Mouse (Mus musculus) left cerebral cortex, postnatal 25 days (tissue): ENCODE measurements around the gene Dcps. TPM values are rescaled to one million over a fixed set of nuclear protein-coding genes. Genes with fewer than 3 reads are reported as not detected.
"Not testable (repeated sequence)": the region's sequence is repeated elsewhere in the genome, so short reads cannot be mapped to it uniquely, and the experiment has no call there.

Experiments
- DNase-seq, 2 experiments: peaks; one replicate each; pipeline ENCODE4 v3.0.0; 2022; ENCODE audit warnings: low spot score in 2 of 2, mixed read lengths in 1 of 2
- intact Hi-C: fragments of 180-260 bp; cut with DNase I; formaldehyde crosslinking; loops from one replicate; pipeline ENCODE4 v1.15.1; 2025
- total RNA-seq, 2 experiments: library from RNA; stranded (reverse); gene quantifications; 2 replicates each; pipeline ENCODE4 v1.2.3; 2021

Gene Dcps
- total RNA-seq, 2 experiments from 2014 or later: 17.0 to 17.9 TPM

DNA sequence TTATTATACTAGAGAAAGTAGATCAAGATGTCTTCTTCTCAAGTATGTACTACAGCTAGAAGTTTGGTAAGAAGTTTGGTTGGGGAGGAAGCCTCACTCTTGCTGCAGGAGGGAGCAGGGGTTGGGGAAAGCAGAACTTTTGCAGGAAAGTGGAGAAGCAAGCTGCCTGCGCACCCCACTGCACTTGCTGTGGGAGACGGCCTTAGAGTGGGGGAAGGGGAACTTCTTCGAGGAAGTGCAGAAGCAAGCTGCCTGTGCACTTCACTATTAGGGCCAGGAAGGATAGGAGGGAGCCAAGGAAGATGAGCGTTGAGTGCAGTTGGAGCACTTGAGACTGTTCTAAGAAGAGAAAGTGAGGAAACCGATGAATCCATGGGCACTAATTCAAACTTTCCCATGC is 7.5 kb upstream of the Dcps start:
- DNase-seq: no peak
- intact Hi-C loops: no loop called here

- intact Hi-C loops: no loop called here
- no peak for DNase-seq
Observed at GRCm38 (mm10) chr9:35182832-35183231, 7.0 kb upstream of the Dcps start.

DNA sequence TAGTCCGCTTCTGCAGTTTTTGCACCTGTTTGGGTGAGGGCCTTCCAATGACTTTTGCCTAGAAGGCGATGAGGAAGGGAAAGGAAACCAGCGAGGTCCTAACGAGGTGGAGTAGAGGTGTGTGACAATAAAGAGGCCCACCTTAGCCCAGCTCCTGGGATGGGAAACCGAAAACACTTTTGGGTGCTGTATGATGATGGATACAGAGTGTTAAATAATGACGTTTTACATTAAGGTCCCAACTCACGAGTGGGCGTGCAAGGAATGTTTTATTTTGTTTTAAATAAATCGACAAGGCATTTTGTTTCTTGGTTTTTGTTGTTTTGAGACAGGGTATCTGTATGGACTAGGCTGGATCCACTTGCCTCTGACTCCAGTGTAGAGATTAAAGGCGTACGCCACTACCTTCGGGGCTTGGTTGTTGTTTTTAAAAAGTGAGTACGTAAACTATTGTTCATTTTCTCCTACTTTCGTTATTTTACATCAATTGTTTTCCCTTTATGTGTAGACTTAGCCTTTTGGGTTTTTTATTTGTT is 331 bp upstream of the Dcps start:
- intact Hi-C loops: no loop called here

GRCm38 (mm10) chr9:35173331-35173730 is 2.5 kb downstream of the Dcps start:
- intact Hi-C loops: no loop called here
- no peak for DNase-seq

More for the DNA sequence above, 331 bp upstream of the Dcps start:
- DNase-seq: no peak

DNA sequence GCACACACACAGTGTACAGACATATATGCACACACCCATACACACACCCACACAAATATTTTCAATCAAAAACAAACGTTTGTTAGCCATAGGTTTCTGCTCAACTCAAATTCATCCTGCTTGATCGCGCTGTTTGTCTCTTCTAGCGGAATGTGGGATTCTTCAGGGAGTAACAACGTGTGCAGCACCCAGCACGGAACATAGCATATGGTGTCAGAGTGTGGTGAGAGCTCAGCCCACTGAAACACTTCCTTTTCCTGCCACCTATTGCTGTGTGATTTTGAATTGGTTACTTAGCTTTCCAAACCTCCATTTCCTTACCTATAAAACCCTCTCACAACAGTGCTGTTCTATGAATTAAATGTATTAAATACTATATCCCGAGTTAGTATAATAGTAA is 5.8 kb downstream of the Dcps start:
- intact Hi-C loops: no loop called here
- peak in 1 of 2 experiments; percentile 43 for DNase-seq

GRCm38 (mm10) chr9:35166798-35167635 is 8.8 kb downstream of the Dcps start:
- DNase-seq: no peak
- intact Hi-C loops: loop anchor here (2.0 to 10.0 kb wide), 3 partner anchors 50 to 672 kb away; partner anchors contain the start of gene St3gal4

DNA sequence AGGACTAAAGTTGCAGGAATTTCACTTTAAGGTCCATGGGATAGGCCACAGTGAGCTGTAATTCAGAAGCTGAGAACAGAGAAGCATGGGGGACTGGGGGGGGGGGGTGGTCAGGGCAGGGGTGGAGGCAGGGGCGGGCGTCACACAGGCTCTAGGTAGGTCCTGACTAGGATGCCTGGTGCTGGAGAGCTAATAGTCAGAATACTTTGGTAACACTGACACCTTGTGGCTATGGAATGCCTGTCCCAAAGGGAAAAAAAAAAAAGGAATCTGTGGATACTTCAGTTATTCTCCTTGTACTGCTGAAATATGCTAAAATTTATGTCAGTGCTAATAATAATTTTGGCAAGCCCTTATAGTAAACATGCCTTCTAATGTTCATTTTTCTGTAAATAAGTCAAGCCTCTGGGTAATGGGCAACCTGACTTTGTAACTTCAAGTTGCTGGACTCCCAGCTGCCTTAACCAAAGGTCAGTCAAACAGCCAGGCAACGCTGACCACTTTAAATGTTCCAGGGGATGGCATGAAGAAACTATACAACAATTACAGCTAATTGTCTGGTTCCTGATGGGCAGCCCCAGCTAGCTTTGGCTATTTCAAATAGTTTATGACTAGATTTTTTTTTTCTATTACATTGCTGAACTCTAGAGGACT is 9.6 kb downstream of the Dcps start:
- DNase-seq: peak in 1 of 2 experiments; percentile 46
- intact Hi-C loops: loop anchor here (2.0 to 10.0 kb wide), 3 partner anchors 49 to 671 kb away; partner anchors contain the start of gene St3gal4

DNA sequence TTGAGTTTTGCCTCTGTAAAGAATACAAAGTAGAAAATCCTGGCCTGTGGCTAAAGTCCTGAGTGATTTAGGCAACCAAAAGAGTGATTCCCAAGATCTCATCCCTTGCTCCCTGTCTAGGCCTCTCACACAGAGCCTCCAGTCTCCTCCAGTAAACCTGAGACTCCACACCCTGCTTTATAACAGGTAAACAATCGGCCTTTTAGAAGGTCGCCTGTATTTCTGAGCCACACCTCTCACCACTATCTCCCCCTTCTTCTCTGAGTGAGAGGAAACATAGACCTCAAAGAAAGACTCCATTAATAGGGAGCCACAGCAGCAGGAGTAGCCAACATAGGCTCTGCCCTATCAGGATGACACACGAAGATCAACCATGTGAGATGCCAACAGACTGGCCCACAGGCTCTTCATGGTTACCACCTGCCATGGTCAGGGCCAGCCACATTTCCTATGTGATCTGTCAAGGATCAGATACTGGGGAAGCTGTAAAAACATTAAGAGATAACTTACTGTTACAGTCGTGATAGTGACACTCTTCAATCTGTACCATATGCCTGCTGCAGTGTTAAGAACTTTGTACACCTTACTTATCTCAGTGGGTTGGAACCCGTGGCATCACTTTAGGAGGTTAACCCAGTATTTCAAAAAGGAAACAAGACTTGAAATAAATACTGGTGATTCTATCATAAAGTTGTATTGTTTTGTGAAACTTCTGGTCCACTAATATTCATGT is 11.6 kb downstream of the Dcps start:
- intact Hi-C loops: loop anchor here (5.0 to 10.0 kb wide), 2 partner anchors 182 to 670 kb away; no protein-coding TSS in a partner anchor
- DNase-seq: no peak

- intact Hi-C loops: loop anchor here (5.0 to 10.0 kb wide), 2 partner anchors 181 to 668 kb away; no protein-coding TSS in a partner anchor
- no peak for DNase-seq
Observed at GRCm38 (mm10) chr9:35163011-35163690, 12.7 kb downstream of the Dcps start.

GRCm38 (mm10) chr9:35161721-35162120 is 14.1 kb downstream of the Dcps start:
- intact Hi-C loops: loop anchor here (5.0 to 10.0 kb wide), 2 partner anchors 179 to 667 kb away; no protein-coding TSS in a partner anchor
- no peak for DNase-seq

GRCm38 (mm10) chr9:35160662-35161061 is 15.2 kb downstream of the Dcps start:
- intact Hi-C loops: loop anchor here (5.0 to 10.0 kb wide), 2 partner anchors 178 to 666 kb away; no protein-coding TSS in a partner anchor
- DNase-seq: no peak

DNA sequence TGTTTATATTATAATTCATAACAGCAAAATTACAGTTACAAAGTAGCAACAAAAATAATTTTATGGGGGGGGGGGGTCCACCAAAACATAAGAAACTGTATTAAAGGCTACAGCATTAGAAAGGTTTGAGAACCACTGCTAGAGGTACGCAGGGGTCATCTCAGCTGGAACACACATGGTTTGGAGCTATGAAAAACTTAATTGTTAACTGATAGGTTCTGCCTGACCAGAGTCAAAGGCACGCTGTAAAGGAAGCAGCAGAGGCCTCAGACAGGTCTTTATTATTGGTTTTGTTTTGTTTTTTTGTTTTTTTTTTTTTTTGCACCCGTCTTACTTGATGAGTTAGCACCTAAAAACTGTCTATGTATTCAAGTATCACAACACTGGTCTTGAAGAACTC is 17.4 kb downstream of the Dcps start:
- DNase-seq: no peak
- intact Hi-C loops: no loop called here

DNA sequence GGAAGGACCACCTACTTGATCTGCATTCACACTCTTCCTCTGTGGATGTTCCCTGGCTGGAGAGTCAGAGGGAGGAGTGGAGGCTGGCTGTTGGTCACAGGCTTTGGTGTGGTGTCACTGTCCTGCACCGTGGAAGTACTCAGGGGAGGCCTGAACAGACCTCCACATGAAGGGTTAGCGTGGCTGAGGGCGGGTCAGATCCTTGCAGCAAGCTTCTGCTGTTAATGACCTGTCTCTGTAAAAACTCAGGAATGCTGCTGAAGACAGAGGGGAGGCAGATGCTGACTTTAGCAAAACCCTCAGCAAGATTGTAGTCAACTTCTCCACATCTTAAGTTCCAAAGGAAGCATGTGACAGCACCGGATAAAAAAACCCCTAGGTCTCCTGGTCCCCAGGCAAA is 19.0 kb downstream of the Dcps start:
- no peak for DNase-seq
- intact Hi-C loops: no loop called here

DNA sequence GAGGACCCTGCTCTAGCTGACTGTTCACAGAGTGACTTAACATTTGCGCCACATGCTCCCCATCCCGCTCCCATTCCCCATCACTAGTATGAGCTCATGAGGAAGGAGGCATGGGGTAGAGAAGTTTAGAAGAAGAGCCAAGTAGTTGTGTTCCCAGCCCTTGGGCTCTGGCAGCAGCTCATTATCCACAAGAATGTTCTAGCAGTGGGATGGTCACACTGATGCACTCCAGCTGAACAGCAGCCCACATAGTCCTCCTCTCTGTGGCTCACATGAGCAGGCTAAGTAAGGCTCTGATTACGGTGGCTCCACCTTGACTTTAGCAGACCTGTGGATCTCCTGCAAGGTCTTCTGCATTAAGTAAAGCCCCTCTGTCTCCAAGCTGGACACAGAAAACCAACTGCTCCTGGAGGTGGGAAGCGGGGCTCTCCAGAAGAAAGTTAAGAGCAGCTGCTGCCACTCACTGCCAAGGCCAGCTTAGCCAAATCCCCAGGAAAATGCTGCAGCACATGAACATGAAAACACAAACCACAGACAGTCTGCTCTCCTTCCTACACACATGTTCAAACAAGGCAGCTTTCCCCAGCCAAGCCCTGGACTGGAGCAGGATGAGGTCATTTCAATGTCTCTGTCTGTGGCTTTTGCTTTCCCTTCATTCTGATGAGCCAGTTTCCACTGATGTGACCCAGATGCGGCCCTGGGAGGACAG is 19.7 kb downstream of the Dcps start:
- intact Hi-C loops: no loop called here
- DNase-seq: peak in 1 of 2 experiments; percentile 65

- intact Hi-C loops: no loop called here
- DNase-seq: no peak
Observed at GRCm38 (mm10) chr9:35152923-35153322, 22.9 kb downstream of the Dcps start.

GRCm38 (mm10) chr9:35148822-35149221 is 27.0 kb downstream of the Dcps start:
- intact Hi-C loops, DNase-seq: not testable (repeated sequence)

GRCm38 (mm10) chr9:35147261-35147660 is 28.6 kb downstream of the Dcps start:
- intact Hi-C loops, DNase-seq: not testable (repeated sequence)

GRCm38 (mm10) chr9:35145829-35146228 is 30.0 kb downstream of the Dcps start:
- no peak for DNase-seq
- intact Hi-C loops: no loop called here
